Mouse (Mus musculus): ENCODE data around the gene Gimap9. TPM values are rescaled to one million over a fixed set of nuclear protein-coding genes. Genes with fewer than 3 reads are reported as not detected.

Gene Gimap9
- total RNA-seq, 2 experiments from 2014 or later: 1.0 to 1.4 TPM

DNA sequence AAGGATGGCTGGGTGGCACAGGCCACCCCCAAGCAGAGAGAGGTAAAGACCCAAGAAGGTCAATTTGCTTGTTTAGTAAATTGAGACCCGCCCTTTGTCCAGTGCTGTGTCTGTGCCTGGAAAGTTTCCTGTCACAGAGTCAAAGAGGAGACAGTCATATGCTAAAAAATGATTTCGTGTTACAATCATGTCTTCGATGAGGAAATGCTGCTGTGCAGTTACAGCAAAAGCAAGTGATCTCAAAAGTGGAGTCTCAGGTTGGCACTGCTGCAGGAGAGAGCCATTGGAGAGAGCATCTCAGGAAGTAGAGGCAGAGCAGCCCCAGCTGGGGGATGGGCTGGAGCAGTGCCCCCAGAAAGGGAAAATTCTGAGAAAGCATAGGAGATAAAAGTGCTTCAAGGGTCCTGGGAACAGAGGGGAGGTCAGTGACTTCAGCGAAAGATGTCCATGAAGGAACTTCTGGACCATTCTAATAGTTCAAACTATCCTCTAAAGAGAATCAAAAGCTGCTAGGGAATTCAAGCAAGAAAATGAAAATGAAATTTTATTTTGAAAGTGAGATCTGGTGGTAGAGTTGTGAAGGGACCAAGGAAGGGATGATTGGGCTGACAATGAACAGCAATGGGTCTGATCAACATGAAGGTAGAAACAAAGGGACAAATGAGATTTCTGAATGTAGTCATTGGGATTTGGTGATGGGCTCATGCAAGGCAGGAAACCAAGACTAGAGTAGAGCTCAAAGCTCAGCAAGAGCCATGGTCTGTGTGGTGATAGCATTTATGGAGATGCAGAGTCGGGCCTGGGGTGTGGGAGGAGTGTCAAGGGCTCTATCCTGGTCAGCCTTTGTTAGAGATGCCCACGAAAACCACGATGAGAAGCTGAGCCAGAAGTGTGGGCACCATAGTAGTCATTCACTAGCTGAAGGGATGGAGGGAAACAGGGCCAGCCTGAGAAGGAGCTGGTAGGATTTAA, 10.1 kb downstream of the Gimap9 start:
- no peak for DNase-seq (ENCODE audit: low spot score in 2 of 2)

DNA sequence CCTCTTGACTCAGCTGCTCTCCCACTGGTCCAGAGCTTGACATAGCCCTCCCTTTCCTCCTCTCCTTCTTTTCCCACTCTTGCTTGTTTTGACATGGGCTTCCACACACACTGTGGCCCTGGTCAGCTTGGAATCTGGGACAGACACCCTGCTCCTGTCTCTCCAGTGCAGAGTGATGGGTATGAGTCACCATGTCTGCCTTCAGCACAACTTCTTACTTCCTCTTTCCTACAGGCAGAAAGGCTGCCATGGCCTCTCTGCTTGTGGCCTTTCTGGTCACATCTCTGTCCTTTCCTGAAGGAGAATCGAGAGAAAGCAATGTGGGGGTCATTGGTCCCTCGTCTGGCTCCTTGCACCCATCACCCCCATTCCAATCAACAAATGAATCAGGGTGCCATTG, 11.1 kb downstream of the Gimap9 start:
- no peak for DNase-seq (ENCODE audit: low spot score in 2 of 2)

DNA sequence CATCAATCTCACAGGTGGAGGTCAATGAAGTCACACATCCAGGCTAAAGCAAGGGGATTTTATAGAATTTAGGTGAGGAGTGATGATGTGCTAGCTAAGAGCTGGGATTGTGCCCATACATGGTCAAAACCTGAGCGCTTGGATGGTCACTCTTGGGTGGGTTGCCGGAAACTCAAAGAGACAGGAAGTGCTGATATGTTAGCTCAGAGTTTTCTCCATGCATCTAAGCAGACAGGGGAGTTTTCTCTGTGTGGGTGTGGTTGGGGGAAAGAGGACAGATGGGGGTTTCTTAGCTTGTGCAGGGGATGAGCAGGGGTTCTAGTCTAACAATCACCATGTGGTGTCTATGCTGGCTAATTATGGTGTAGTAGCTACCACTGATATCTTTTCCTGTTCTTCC, 13.4 kb downstream of the Gimap9 start:
- DNase-seq (ENCODE audit: low spot score in 2 of 2): no peak

DNA sequence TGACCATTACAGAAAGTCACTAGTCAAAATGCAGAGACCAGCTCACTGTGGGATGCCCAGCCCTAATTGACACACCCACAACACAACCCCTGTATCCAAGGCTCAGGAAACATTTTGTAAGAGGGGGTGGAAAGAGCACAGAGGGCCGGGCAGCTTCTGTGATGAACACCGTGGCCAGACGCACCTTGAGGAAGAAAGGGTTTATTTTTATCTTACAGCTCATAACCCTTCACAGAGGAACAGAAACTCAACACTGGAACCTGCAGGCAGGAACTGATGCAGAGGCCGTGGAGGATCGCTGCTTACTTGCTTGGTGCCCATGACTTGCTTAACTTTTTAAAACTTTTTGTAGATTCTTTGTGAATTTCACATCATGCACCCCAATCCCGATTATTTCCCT, 17.0 kb downstream of the Gimap9 start:
- DNase-seq (ENCODE audit: low spot score in 2 of 2): no peak

DNA sequence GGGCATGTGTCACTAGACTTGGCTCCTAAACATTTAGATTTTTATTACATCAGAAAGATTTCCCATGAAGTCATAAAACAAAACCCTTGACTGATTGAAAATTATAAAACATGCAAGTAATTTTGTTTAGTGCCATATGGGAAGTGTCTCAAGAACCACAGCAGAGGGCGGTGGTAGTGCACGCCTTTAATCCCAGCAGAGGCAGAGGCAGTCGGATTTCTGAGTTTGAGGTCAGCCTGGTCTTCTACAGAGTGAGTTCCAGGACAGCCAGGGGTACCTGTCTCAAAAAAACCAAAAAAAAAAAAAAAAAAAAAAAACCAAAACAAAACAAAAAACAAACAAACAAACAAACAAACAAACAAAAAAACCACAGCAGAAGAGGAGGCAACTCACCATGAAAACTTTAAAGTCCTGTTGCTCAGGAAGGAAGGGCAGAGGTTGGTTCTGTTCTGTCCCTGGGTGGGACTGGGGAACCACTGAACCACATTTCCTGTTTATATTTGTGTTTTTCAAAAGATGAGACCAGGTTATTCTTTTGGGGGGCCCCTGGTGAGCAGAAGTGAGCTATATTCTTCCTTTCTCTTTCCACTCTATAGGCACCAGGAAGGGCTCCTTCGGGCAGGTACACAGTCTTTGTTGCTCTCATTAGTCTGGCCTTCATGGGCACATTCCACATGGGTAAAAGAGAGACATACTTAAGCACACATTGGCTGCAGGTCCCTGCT, 21.1 kb downstream of the Gimap9 start:
- no peak for DNase-seq (ENCODE audit: low spot score in 2 of 2)

DNA sequence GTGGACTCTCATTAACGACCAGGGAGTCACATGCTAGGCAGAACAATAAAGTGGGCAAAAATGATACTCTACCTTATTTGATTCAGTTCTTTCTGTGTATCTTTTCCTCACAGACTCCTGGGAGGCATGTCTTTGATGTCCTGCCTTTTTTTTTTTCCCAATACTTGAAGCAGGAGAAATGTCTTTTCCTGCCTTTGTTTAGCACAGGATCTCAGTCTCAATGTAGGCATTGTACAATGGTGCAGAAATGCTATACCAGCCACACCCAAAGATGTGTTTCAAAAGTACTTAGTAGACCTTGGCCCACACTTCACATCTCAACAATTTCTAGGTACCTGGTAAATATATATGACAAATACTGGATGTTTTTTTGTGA, 21.6 kb downstream of the Gimap9 start:
- no peak for DNase-seq (ENCODE audit: low spot score in 2 of 2)

DNA sequence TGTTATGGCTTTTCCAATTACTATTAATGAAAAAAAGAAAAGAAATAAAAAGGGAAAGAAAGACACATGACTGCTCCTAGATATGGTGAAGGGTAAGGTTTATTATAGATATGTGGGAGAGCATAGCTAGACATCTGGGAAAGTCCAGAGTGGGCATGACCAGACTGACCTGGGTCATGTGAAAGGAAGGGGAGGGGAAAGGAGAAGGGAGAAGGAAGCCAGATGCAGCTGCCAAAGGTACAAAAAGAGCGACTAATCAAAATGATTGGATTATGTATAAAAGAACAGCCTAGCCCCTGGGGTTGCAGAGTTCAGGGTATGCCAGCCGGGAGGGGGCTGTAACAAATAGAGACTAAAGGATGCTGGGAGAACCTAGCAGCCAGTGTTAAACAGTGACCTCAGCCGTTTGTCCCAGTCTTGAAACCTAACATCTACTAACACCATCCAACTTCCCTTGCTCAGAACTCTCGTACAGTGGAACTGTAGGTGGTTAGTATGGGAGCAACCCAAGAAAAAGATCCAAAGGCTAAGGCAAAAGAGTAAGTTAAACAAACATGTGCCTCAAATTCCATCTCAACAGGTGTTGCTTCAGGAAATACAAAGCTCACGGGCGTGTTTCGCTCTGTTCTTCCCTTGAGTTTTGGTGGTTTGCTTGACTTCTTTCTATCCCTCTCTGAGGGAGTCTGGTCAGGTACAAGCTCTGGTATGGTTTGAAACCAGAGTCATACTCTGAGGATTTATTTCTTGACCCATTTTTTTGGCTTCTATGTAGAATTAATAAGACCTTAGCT, 22.3 kb downstream of the Gimap9 start:
- no peak for DNase-seq (ENCODE audit: low spot score in 2 of 2)

DNA sequence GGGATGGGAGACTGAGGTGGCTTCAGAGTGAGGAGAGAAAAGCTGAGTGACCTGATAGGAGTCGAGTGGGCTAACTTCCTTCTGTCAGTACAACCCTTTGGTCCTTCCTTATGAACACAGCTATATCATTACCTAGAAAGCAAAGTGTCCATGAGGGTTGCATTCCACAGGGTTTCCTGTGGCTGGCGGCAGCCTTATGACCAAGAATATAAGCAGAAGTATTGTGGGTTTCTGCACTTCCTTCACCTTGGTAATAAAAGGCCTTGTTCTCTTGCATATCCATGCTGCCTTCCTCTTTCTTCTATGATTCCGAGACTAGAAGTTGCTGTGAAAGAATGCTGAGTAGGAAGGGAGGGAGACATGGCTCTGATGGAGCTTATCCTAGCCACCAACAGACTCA, 23.0 kb downstream of the Gimap9 start:
- DNase-seq (ENCODE audit: low spot score in 2 of 2): no peak

DNA sequence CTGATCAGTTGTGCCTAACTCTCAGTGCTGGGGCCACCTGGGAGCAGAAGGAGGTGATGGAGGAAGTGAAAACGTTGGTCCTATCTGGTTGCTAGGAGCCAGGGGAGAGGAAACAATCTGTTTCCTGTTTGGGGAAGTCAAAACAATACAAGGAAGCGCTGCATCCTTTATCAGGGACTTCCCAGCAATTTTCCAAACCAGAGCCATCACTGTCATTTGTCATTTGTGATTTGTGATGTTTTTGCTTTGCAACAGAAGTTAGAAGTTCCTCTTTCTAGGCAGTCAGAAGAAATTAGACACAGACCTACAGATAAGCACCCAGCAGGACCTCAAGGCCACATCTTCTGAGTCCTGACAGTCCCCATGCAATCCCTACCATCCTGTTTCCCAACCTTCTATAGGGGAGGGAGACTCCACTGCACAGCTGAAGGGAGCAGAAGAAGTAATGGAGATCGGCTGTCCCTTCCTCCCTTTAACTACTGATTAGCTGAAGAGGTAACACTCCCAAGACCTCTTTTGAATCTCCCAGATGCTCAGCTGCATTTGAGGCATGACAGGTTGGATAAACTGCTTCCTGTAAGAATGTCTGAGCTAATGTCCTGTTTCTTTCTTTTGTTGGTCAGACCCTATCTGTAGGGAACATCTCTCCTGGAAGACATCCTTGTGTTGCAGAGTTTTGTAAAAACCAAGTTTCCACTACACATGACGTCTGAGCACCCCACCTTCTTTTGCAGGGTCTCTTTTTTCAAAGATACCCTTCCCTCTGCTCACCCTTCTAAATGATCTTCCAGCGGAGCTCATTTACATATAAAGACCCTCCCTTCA, 24.5 kb downstream of the Gimap9 start:
- DNase-seq (ENCODE audit: low spot score in 2 of 2): no peak

DNA sequence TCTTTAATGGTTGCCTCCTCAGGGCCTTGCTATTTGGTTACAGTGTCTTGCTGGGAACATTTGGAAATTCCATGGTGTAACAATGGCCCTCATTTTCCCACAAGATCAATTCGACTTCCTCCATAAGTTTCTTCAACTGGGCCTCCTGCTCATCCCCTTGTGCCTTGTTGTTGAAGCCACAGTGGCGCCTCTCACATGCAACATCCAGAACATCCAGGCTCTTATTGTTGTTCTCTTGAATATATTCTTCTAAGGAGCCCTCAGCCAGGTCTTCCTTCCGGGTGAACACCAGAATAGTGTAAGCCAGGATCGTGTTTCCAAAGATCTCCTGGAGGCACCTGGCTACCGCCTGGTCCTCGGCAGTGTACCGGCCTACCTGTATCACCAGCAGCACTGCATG, 26.2 kb downstream of the Gimap9 start:
- no peak for DNase-seq (ENCODE audit: low spot score in 2 of 2)

DNA sequence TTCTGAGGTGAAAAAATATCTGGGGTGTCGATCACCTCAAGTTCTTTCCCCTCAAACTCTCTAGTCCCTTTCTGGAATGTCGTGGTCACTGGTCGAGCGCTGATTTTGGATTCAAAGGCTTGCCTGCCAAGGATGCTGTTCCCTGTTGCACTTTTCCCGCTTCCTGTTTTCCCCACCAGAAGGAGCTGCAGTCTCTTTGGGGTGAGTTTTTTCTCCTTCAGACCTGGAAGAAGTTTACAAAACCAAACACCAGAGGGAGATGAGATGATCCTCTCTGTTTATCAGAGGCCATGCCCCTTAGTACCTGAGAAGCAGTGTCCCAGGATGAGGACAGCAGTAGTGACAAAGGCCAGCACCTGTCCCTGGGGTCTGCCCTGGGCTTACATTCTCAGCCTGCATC, 26.7 kb downstream of the Gimap9 start:
- DNase-seq (ENCODE audit: low spot score in 2 of 2): no peak

DNA sequence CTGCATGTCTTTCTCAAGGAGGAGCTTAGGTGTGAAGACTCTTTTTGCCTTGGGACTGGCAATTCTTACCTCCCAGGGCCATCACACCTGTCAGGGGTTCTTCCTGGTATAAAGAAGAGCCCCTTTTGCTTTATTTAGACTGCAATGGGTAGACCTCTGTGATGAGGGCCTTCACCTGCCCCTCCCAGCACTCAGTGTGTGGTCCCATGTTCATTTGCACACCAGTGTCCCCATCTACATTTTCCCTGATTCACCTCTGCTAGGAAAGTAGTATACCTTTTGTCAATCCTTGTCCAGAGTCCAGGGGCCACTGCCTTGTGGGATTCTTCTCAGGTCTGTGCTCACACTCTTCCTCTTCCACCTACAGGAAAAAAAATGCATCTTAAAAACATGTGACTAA, 28.2 kb downstream of the Gimap9 start:
- no peak for DNase-seq (ENCODE audit: low spot score in 2 of 2)

DNA sequence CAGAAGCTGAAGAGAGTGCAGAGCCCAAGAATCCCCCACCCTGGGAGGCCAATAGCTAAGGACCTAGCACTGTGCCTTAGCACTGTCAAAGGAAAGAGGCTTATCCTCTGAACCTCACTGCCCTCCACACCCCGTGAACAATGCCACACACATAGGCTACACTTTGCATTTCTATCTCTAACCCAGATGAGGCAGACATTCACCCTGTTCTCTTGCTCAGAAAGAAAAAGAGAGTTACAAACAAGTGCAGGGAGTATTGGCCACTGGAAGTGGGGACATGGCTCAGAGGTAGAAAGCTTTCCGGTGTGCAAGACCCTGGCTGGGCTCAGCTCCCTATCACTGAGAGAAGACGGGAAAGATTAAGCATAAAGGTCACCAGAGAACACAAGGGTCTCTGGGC, 30.2 kb downstream of the Gimap9 start:
- no peak for DNase-seq (ENCODE audit: low spot score in 2 of 2)

DNA sequence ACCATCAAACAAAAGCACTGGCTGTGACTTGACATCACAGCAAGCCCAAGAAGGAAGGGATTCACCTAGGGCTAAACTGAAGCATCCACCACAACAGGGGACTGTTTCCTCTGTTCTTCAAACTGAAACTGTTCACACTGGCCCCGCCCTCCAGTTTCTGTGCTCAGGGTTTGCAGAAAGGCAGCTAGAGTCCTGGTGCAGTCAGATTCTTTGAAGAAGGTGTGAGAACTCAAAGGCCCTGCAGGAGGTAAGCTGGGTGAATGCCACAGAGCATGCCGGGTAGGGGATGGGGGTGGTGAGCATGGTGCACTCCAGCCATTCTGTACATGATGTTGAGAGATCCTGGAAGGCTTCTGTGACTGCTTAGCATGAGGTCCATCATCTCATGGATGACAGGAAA, 42.5 kb downstream of the Gimap9 start, which contains the start of the genes Gm28053 and Gimap7:
Gm28053 (plus strand) TSS at position 153 of the 400 bp plus-strand sequence.
Gimap7 (plus strand) TSS at position 167 of the 400 bp plus-strand sequence.
- no peak for DNase-seq (ENCODE audit: low spot score in 2 of 2)

DNA sequence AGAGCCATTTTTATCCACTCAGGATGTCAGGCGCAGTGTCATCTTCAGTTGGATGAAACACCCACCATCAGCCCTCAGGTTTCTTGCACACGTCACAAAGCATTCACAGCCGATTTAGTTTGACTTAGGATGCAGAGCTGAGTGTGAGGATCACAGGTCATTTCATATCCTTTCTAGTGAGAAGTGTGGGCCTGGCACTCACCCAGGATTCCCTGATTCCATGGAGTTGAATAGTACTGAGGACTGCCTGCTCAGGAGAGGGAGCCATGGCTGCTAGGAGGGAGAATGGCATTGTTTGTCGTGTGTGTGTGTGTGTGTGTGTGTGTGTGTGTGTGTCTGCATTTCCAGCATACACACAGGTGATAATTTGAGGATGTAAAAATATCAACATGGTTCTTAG, 44.4 kb downstream of the Gimap9 start:
- no peak for DNase-seq (ENCODE audit: low spot score in 2 of 2)

DNA sequence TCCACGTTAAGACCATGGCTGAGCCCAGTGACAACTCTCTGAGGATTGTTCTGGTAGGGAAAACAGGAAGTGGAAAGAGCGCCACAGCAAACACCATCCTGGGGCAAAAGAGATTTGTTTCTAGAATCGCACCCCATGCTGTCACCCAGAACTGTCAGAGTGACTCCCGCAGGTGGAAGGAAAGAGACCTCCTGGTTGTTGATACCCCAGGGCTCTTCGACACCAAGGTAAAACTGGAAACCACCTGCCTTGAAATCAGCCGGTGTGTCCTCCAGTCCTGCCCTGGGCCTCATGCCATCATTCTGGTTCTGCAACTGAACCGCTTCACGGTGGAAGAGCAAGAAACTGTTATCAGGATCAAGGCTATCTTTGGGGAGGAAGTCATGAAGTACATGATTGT, 47.5 kb downstream of the Gimap9 start:
- DNase-seq (ENCODE audit: low spot score in 2 of 2): no peak

DNA sequence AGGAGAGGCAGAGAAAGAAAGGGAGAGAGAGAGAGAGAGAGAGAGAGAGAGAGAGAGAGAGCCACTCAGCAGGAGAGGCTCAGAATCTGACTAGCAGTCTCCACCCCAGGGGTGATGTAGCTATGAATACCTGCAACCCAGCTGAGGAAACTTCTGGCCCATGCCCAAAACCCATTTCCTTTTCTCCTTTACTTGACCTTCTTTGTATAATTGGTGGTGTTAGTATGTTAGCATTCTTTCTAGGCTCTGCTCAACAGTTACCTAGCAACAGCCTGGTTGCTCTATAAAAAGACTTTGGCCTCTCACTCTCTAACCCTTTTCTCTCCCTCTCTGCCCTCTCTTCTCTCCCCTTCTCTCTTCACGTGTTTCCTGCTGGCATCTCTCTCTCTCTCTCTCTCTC, 49.5 kb downstream of the Gimap9 start:
- peak in 1 of 2 experiments; percentile 22 for DNase-seq (ENCODE audit: low spot score in 2 of 2)

DNA sequence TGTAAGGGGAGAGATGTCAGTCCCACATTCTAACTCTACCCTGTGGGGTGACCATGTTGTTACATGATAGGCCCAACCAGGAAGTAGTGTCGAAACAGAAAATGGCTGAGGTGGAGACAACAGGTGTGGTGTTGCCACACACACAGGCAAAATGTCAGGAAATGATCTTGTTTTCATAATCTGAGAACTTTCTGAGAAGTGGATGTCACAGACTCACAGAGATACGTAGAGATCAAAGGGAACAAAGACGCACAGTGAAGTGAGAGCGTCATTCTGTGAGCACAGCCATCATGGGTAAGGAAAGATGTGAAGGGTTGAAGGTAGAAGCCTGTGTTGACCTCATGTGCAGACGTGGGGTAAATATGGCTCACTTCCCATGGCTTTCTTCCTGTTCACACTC, 51.8 kb downstream of the Gimap9 start:
- no peak for DNase-seq (ENCODE audit: low spot score in 2 of 2)

Data from layer of hippocampus, postnatal 10 days (tissue).